Mouse (Mus musculus) right cerebral cortex, postnatal 14 days (tissue): ENCODE measurements around the gene Klhl25.
"Not testable (repeated sequence)": the region's sequence is repeated elsewhere in the genome, so short reads cannot be mapped to it uniquely, and the experiment has no call there.

ENCODE experiments used
- DNase-seq: peaks from one replicate; pipeline ENCODE4 v3.0.0; 2022

Klhl25 gene

GRCm38 (mm10) chr7:75879436-75879835 is 31.3 kb downstream of the Klhl25 start:
- DNase-seq, result not testable (repeated sequence)

- no peak for DNase-seq
Observed at GRCm38 (mm10) chr7:75880236-75880635, 32.1 kb downstream of the Klhl25 start.

DNA sequence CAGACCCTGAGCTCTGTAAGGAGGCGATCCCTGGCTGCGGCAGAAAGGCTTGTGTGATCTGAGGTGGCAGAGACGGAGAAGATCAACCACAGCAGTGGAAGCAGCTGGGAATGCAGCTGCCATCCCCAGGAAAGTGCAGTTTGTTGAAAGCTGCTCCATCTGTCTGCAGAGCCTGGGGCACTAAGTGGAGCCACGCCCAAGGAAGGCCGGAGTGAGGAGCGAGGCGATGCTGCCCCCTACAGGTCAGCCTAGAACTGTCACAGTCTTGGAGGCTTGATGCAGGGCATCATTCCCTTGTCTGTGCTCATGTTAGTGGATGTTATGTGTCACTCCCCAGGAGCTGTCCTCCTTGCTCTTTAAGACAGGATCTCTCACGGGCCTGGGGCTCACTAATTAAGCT is 32.5 kb downstream of the Klhl25 start:
- DNase-seq, result peak; percentile 81

DNA sequence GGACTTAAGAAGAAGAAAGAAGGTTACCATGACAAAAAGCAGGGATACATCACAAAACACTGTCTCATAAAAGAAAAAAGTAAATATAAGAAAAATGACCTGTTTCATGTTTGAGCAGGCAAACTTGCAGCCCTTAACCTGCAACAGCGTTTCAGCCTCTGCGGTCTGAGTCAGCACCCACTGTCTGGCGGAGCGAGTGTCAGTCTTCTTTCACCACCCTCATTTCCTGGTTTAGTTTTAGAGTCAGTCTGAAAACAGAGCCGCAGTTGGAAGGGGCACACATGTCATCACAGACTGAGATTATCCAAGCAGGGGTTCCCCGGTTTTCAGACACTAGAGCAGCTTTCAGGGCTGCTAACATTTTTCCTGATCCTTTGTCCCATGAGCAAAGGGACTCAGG is 33.3 kb downstream of the Klhl25 start:
- DNase-seq, result no peak

GRCm38 (mm10) chr7:75881791-75882190 is 33.7 kb downstream of the Klhl25 start:
- no peak for DNase-seq

DNA sequence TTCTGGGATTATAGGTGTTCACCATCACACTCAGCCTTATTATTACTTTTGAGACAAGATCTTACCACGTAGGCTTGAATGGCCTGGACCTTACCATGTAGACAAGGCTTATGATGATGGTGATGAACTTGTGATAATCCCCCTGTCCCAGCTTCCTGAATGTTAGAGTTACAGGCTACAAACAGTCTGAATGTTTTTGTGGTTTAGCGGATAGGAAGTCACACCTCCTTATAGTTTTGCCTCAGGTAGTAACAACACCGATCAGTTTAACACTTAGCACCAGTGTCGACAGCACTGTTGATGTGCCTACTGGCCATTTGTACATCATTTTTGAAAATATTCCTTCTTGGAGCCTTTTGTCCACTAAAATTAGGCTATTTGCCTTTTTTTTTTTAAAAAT is 43.4 kb downstream of the Klhl25 start:
- no peak for DNase-seq

DNA sequence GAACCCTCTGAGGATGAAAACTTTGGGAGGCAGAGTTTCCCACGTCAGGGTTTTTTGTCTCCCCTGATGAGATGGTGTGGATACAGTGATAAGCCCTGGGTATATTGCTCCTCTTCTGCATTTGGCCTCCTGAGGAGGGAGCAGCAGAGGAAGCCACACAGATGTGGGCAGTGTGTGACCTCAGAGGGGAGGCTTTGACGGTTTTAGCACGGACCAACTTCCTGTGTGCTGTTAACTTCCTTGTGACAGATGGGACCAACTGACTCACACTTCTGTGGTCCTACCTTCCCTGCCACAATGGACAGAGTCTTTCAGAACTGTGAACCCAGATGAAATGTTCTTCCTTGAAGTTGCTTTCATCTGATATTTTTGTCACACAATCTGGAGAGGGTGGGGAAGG is 44.6 kb downstream of the Klhl25 start:
- DNase-seq, result no peak

GRCm38 (mm10) chr7:75893709-75894108 is 45.6 kb downstream of the Klhl25 start:
- no peak for DNase-seq

DNA sequence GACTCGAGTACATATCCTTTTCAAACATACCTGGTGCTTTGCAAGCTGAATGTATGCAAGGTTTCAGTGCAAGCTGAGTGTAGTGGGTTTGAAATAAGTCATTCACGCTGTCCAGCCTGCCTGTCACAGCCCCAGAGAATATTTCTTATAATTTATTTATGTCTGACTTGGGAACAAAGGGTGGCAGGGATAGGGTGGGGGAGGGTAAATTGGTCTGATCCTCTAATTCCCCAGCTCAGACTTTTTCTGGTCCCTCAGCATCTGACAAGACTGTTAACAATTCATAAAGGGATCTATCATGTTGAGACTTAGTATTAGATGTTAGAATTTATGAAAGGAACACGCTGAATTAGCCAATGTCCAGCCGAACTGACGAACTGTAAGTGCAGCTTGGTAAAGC is 48.9 kb downstream of the Klhl25 start:
- DNase-seq, result no peak

DNA sequence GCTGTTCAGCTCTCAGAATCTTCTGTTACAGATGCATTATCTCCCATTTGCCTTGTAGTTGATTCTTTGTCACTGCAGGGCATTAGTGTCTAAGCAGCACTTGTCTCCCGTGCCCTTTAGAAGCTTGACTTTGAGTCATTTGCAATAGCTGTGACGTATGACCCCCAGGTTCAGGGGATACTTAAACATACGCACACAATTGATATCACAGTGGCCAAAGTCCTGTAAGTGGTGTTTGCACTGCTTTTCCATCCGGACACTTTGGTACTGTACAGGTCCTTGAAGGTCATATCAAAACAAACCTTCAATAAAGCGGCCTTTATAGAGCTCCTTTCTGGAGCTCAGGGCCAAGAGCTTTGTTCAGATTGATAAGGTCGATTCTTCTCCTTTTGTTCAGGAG is 51.0 kb downstream of the Klhl25 start:
- no peak for DNase-seq

GRCm38 (mm10) chr7:75899517-75899916 is 51.4 kb downstream of the Klhl25 start:
- DNase-seq, result no peak

GRCm38 (mm10) chr7:75899954-75900353 is 51.8 kb downstream of the Klhl25 start:
- no peak for DNase-seq

DNA sequence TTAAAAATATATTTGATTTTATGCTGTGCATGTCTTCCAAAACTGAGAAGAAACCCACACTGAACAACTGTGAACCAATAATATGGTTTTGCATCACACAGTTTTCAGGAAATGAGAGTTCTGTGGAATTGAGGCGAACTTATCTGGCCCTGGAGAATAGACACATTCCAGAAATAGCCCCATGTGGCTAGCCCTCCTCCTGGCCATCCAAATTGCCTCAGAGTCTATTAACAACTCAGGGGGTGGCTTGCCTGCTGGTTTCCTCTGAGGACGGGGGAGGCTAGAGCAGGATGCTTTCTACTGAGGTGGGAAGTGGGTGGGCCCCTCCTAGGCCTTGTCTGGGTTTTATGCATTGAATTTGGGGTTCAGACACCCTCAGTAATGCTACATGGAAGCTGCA is 57.0 kb downstream of the Klhl25 start:
- no peak for DNase-seq

DNA sequence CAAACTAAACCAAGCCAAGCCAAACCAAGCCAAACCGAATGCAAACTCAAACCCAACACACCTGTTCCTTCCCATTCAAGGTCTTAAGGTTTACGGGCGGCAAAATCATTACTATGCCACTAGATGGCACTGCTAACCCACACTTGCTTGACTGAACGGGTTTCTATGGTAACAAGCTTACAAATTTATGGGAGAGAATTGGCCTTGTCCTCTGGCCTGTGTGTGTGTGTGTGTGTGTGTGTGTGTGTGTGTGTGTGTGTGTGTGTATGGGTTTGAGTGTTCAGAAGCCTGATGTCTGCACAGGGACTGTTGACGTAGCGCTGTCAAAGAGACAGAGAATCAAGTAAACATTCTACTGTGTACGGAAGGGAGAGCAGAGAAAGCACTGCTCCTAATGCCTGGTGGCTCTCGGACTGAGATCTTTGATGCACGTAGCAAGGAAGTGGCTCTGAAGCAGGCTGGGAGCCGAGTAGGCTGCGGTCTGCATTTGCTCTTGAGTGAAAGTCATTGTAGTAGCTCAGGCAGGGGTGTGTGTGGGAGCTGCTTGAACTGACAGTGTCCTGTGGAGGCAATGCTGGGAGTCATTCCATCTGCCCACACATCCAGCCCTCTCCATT is 62.0 kb downstream of the Klhl25 start:
- peak; percentile 28 for DNase-seq

- no peak for DNase-seq
Observed at GRCm38 (mm10) chr7:75910652-75911035, 62.5 kb downstream of the Klhl25 start.

GRCm38 (mm10) chr7:75913952-75914351 is 65.8 kb downstream of the Klhl25 start:
- DNase-seq, result peak; percentile 75

DNA sequence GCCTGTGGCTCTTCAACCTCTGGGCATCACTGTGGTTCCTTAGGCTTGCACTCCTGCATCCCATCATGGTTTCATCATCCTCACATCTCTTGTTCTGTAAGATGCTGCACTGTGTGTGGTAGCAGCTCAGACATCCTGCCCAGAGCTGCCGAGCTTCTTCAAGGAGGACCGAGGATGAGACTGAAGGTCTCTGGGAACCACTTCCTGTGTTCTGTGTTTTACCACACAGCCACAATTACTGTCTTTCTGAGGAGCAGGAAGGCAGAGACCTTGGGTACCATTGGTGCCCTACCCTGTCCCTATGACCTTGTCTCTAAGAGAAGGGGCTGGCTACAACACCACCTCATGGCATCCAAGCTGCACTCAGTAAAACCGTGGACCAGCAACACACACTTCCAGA is 67.4 kb downstream of the Klhl25 start:
- DNase-seq, result not testable (repeated sequence)

GRCm38 (mm10) chr7:75917662-75918061 is 69.6 kb downstream of the Klhl25 start:
- DNase-seq, result no peak

DNA sequence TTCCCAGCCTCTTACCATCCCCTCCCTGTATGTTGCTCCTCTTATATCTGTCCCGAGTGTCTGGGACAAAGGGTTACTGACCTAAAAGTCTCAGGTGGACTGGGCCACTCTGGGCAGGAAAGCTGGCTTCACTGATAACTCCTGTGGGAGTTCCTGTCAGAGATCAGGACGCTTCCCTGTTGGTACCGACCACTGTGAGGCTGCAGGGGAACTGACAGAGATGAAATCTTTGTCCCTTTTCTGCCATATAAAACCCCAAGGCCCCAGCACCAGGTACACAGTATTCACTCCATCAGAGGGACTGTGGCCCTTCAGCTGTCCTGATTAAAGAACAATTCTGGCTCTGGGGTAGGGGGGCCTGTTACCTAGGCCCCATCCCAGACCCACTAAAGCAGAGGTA is 71.6 kb downstream of the Klhl25 start:
- DNase-seq, result not testable (repeated sequence)
